Mouse (Mus musculus) monocyte, adult 2 months (primary cell): Measurements from ENCODE around the gene Hist2h2ac.
A peak's percentile ranks its signal among the peaks of the same experiment; 100 is the strongest.
"Not testable (repeated sequence)": the region's sequence is repeated elsewhere in the genome, so short reads cannot be mapped to it uniquely, and the experiment has no call there.

Experiments used
- DNase-seq, 2 experiments: peaks; one replicate each; pipeline ENCODE4 v3.0.0; 2022; ENCODE audit warnings: low spot score in 2 of 2, low read depth in 1 of 2

Gene Hist2h2ac

GRCm38 (mm10) chr3:96249034-96249345, 28.3 kb upstream of the Hist2h2ac start:
- no peak for DNase-seq

GRCm38 (mm10) chr3:96248141-96249033, 27.7 kb upstream of the Hist2h2ac start:
- no peak for DNase-seq

- no peak for DNase-seq
These were observed 26.9 kb upstream of the Hist2h2ac start for GRCm38 (mm10) chr3:96247356-96248140.

- DNase-seq = not testable (repeated sequence)
These were observed 25.8 kb upstream of the Hist2h2ac start, which contains the start of gene Hist2h3c1 for GRCm38 (mm10) chr3:96246427-96246856. TSS of gene Hist2h3c1 (plus strand) at chr3:96246685.

- DNase-seq = not testable (repeated sequence)
These were observed 25.3 kb upstream of the Hist2h2ac start for GRCm38 (mm10) chr3:96246018-96246417.

- peak; percentile 75 to 87 for DNase-seq
These were observed 24.6 kb upstream of the Hist2h2ac start, which contains the start of gene Hist2h2aa1 for GRCm38 (mm10) chr3:96245003-96245886. TSS of gene Hist2h2aa1 (plus strand) at chr3:96245497.

GRCm38 (mm10) chr3:96243921-96244572, 23.4 kb upstream of the Hist2h2ac start:
- DNase-seq = no peak

- no peak for DNase-seq
These were observed 20.1 kb upstream of the Hist2h2ac start for GRCm38 (mm10) chr3:96240799-96241197.

- DNase-seq = peak; percentile 94 to 96
These were observed 19.5 kb upstream of the Hist2h2ac start, which contains the start of gene Hist2h2aa2 for GRCm38 (mm10) chr3:96239949-96240798. TSS of gene Hist2h2aa2 (minus strand) at chr3:96240276.

GRCm38 (mm10) chr3:96238954-96239793, 18.5 kb upstream of the Hist2h2ac start, which contains the start of gene Hist2h3c2:
TSS of gene Hist2h3c2 (minus strand) at chr3:96239127.
- not testable (repeated sequence) for DNase-seq

- DNase-seq = no peak
These were observed 17.3 kb upstream of the Hist2h2ac start for GRCm38 (mm10) chr3:96237904-96238511.

- no peak for DNase-seq
These were observed 16.7 kb upstream of the Hist2h2ac start for GRCm38 (mm10) chr3:96237335-96237903.

GRCm38 (mm10) chr3:96236834-96237334, 16.2 kb upstream of the Hist2h2ac start:
- DNase-seq = no peak

GRCm38 (mm10) chr3:96235836-96236235, 15.2 kb upstream of the Hist2h2ac start:
- no peak for DNase-seq

- no peak for DNase-seq
These were observed 14.2 kb upstream of the Hist2h2ac start for GRCm38 (mm10) chr3:96234914-96235313.

GRCm38 (mm10) chr3:96231758-96232120, 11.1 kb upstream of the Hist2h2ac start:
- no peak for DNase-seq
